Mouse (Mus musculus) small intestine, adult 2 months (tissue): ENCODE data around the gene Abhd16a.
"Not testable (repeated sequence)": the region's sequence is repeated elsewhere in the genome, so short reads cannot be mapped to it uniquely, and the experiment has no call there.

Source experiments
- CTCF ChIP-seq: fragments of 200-500 bp; IDR thresholded peaks from 2 replicates; pipeline ENCODE4 v1.5.1; 2012; ENCODE audit warnings: low read depth, mild to moderate bottlenecking, control low read depth, inconsistent platforms, low read length, moderate library complexity, mixed read lengths; ENCODE audit not compliant: insufficient replicate concordance, insufficient read length; ENCODE audit errors: extremely low read depth
- POLR2A ChIP-seq: fragments of 200-500 bp; IDR thresholded peaks from 2 replicates; pipeline ENCODE4 v1.6.1; 2012; ENCODE audit warnings: low read depth, mild to moderate bottlenecking, control low read depth, inconsistent platforms, low read length, moderate library complexity

DNA sequence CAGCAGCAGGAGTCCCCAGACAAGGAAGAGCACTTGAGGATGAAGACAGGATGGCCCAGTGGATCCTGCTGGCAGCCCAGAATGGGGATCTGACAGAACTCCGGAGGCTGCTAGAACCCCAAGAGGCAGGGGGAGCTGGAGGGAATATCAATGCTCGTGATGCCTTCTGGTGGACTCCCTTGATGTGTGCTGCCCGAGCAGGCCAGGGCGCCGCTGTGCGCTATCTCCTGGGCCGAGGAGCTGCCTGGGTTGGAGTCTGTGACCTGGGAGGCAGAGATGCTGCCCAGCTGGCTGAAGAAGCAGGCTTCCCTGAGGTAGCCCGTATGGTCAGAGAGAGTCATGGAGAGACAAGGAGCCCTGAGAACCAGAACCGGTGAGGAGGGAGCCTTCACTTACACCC is 34.2 kb downstream of the Abhd16a start:
- TF ChIP-seq POLR2A, CTCF: not testable (repeated sequence)
